In the genomic region with DNA sequence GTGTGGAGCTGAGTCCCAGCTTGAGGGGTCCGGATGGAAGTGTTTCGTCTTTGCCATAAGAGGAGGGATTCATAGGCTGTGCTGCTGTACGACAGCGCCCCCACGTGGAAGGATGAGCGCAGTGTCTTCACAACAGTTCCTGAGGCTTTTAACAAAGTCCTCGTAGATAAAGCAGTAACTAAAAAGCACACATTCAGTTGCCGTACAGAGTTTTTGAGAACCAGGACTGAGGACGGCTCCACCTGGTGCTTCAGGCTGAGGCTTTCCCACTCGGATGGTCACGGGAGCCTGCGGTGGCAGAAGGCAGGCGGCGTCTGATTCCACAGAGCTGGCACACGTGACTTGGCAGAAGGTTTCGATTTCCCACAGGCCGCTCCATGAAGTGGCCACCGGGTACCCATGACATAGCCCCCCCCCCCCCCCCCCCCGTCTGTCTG, we compare ENCODE assay signal across 8 mouse cellular contexts. TPM values are rescaled to one million over a fixed set of nuclear protein-coding genes. Genes with fewer than 3 reads are reported as not detected.
DNase-seq lines count a peak whose midpoint lies in the region; ATAC-seq and TF ChIP-seq lines count a peak whose summit lies in the region.

No protein-coding gene starts in this region.

- TF ChIP-seq EP300 in stomach, postnatal 0 days (optimal IDR thresholded peaks at IDR 0.05), result no peak

- H3K4me3 ChIP-seq in forebrain, embryonic 13.5 days, result peak overlapping the region; percentile 41
- H3K4me3 ChIP-seq in liver, embryonic 16.5 days (ENCODE audit: low read depth, low read length), result peak overlapping the region; percentile 67
- H3K4me3 ChIP-seq in neural tube, embryonic 12.5 days, result peak overlapping the region; percentile 32
- H3K4me3 ChIP-seq in stomach, postnatal 0 days (ENCODE audit: low read depth, low read length), result peak overlapping the region; percentile 50

- H3K36me3 ChIP-seq in forebrain, embryonic 13.5 days (ENCODE audit: poor library complexity, severe bottlenecking), result no peaks in the 10 kb centered on the region
- H3K36me3 ChIP-seq in liver, embryonic 16.5 days (ENCODE audit: control insufficient read depth, insufficient read depth), result no peaks in the 10 kb centered on the region
- H3K36me3 ChIP-seq in neural tube, embryonic 12.5 days, result no peaks in the 10 kb centered on the region
- no peaks in the 10 kb centered on the region for H3K36me3 ChIP-seq in stomach, postnatal 0 days (ENCODE audit: control insufficient read depth, insufficient read depth, low read length)

- WGBS in forebrain, embryonic 13.5 days, result 4% methylated on average over 18 of the region's 19 CpGs
- WGBS in liver, embryonic 16.5 days (ENCODE audit: insufficient replicate concordance), result 6% methylated on average over 18 of the region's 19 CpGs
- WGBS in neural tube, embryonic 12.5 days, result 10% methylated on average over 19 of the region's 19 CpGs
- WGBS in stomach, postnatal 0 days, result 4% methylated on average over 18 of the region's 19 CpGs

- peak; percentile 81 for ATAC-seq in cerebellum, adult (ENCODE audit: insufficient number of reproducible peaks, low FRiP score, low TSS enrichment)
- ATAC-seq in forebrain, embryonic 13.5 days, result peak; percentile 93
- ATAC-seq in liver, embryonic 16.5 days (ENCODE audit: low read depth), result peak; percentile 61
- peak; percentile 93 for ATAC-seq in neural tube, embryonic 12.5 days (ENCODE audit: low FRiP score, low read depth)
- peak; percentile 86 for ATAC-seq in stomach, postnatal 0 days (ENCODE audit: low FRiP score, low TSS enrichment)

- TF ChIP-seq CTCF in stomach, postnatal 0 days (IDR thresholded peaks at IDR 0.05; ENCODE audit: low read depth), result peak; percentile 99

- intact Hi-C loops in heart, postnatal 10 days (cut with DNase I), result loop anchor here (1.0 to 5.0 kb wide), 2 partner anchors 63 to 293 kb away; no protein-coding TSS in a partner anchor

- no peak overlapping the region for H3K27ac ChIP-seq in forebrain, embryonic 13.5 days
- peak overlapping the region; percentile 60 for H3K27ac ChIP-seq in liver, embryonic 16.5 days (ENCODE audit: low read length)
- no peak overlapping the region for H3K27ac ChIP-seq in neural tube, embryonic 12.5 days
- peak overlapping the region; percentile 91 for H3K27ac ChIP-seq in stomach, postnatal 0 days (replicated peaks)

- H3K9ac ChIP-seq in forebrain, embryonic 13.5 days, result peak overlapping the region; percentile 65
- H3K9ac ChIP-seq in liver, embryonic 16.5 days (ENCODE audit: low read depth, low read length), result peak overlapping the region; percentile 59
- H3K9ac ChIP-seq in neural tube, embryonic 12.5 days, result peak overlapping the region; percentile 38; the same call in 1 of the 2 replicates
- H3K9ac ChIP-seq in stomach, postnatal 0 days (ENCODE audit: low read length), result peak overlapping the region; percentile 65

- peaks cover 7% of the 10 kb centered on the region; the same call in 1 of the 2 replicates for H3K4me1 ChIP-seq in forebrain, embryonic 13.5 days
- peaks cover 11% of the 10 kb centered on the region for H3K4me1 ChIP-seq in liver, embryonic 16.5 days (ENCODE audit: control insufficient read depth, low read depth, low read length)
- no peaks in the 10 kb centered on the region for H3K4me1 ChIP-seq in neural tube, embryonic 12.5 days
- no peaks in the 10 kb centered on the region for H3K4me1 ChIP-seq in stomach, postnatal 0 days (replicated peaks; ENCODE audit: control insufficient read depth, insufficient read depth)

- peak; percentile 85 for DNase-seq in ES-CJ7 (ENCODE audit: low read depth, low spot score)
- peak; percentile 87 to 92 for DNase-seq in heart, postnatal 10 days
- peak; percentile 89 to 91 for DNase-seq in kidney, postnatal 4 days
- DNase-seq in stomach, postnatal 0 days (ENCODE audit: low spot score), result peak; percentile 89

- H3K4me2 ChIP-seq in forebrain, embryonic 13.5 days, result peak overlapping the region; percentile 59
- peak overlapping the region; percentile 62 for H3K4me2 ChIP-seq in liver, embryonic 16.5 days (ENCODE audit: low read depth, low read length)
- H3K4me2 ChIP-seq in neural tube, embryonic 12.5 days (replicated peaks), result peak overlapping the region; percentile 53
- H3K4me2 ChIP-seq in stomach, postnatal 0 days (replicated peaks; ENCODE audit: low read depth), result peak overlapping the region; percentile 58

- H3K9me3 ChIP-seq in forebrain, embryonic 13.5 days (replicated peaks), result no peaks in the 10 kb centered on the region
- no peaks in the 10 kb centered on the region for H3K9me3 ChIP-seq in liver, embryonic 16.5 days (replicated peaks; ENCODE audit: control insufficient read depth, low read length)
- no peaks in the 10 kb centered on the region for H3K9me3 ChIP-seq in neural tube, embryonic 12.5 days
- no peaks in the 10 kb centered on the region for H3K9me3 ChIP-seq in stomach, postnatal 0 days (ENCODE audit: control insufficient read depth, low read length)

- no peaks in the 10 kb centered on the region for H3K27me3 ChIP-seq in forebrain, embryonic 13.5 days
- H3K27me3 ChIP-seq in liver, embryonic 16.5 days (ENCODE audit: control insufficient read depth, insufficient read depth, low read depth, low read length), result no peaks in the 10 kb centered on the region
- H3K27me3 ChIP-seq in neural tube, embryonic 12.5 days (replicated peaks), result no peaks in the 10 kb centered on the region
- H3K27me3 ChIP-seq in stomach, postnatal 0 days (ENCODE audit: control insufficient read depth, insufficient read depth, low read length), result no peaks in the 10 kb centered on the region

RNA-seq across cellular contexts. Expression of gene Ano10, which starts 16.4 kb away (rescaled TPM):
- 29.5 and 36.5 TPM in 2 replicates for polyA plus RNA-seq in forebrain, embryonic 13.5 days (2015; fragmentation: Nextera tagmentation; extraction: Ambion mirVana)
- total RNA-seq in heart, postnatal 10 days (2021), result 10 to 100 TPM; 28.2 to 31.5 TPM
- 12.6 and 16.3 TPM in 2 replicates for polyA plus RNA-seq in liver, embryonic 16.5 days (2015; fragmentation: Nextera tagmentation; extraction: Ambion mirVana)
- 50.8 and 56.9 TPM in 2 replicates for polyA plus RNA-seq in neural tube, embryonic 12.5 days (2016; fragmentation: Nextera tagmentation; extraction: Ambion mirVana)
- 30.8 and 33.0 TPM in 2 replicates for polyA plus RNA-seq in stomach, postnatal 0 days (2015; fragmentation: Nextera tagmentation; extraction: Ambion mirVana)

RNA-seq across cellular contexts. Expression of gene Abhd5, which starts 40.8 kb away (rescaled TPM):
- polyA plus RNA-seq in forebrain, embryonic 13.5 days (2015; fragmentation: Nextera tagmentation; extraction: Ambion mirVana), result 15.9 and 20.7 TPM in 2 replicates
- total RNA-seq in heart, postnatal 10 days (2021), result 10 to 100 TPM; 53.8 to 56.8 TPM
- 22.7 and 23.9 TPM in 2 replicates for polyA plus RNA-seq in liver, embryonic 16.5 days (2015; fragmentation: Nextera tagmentation; extraction: Ambion mirVana)
- 20.4 and 21.2 TPM in 2 replicates for polyA plus RNA-seq in neural tube, embryonic 12.5 days (2016; fragmentation: Nextera tagmentation; extraction: Ambion mirVana)
- polyA plus RNA-seq in stomach, postnatal 0 days (2015; fragmentation: Nextera tagmentation; extraction: Ambion mirVana), result 39.4 and 45.1 TPM in 2 replicates

Comparison
In these comparisons a context has a peak if more than half of its experiments do, and no peak if none do; other contexts are left out.
1. H3K27ac ChIP-seq: peak in liver, embryonic 16.5 days (single experiment) and stomach, postnatal 0 days (single experiment); none in forebrain, embryonic 13.5 days (single experiment) and neural tube, embryonic 12.5 days (single experiment).
2. Peak in every context shown above with its lines, with median percentiles within 50 percentile points of each other: DNase-seq, ATAC-seq, H3K4me2 ChIP-seq, H3K4me3 ChIP-seq and H3K9ac ChIP-seq.